Mouse (Mus musculus) cerebellum, adult 2 months (tissue): ENCODE data around the gene Tnfsf13.

Experiments
- CTCF ChIP-seq: fragments of 200-500 bp; IDR thresholded peaks from 2 replicates; pipeline ENCODE4 v1.5.1; 2011; ENCODE audit warnings: low read depth, mild to moderate bottlenecking, control low read depth, low read length, moderate library complexity, borderline replicate concordance; ENCODE audit not compliant: insufficient read depth
- POLR2A ChIP-seq: fragments of 200-500 bp; IDR thresholded peaks from 2 replicates; pipeline ENCODE4 v1.6.1; 2011; ENCODE audit warnings: low read length, control low read depth, borderline replicate concordance; ENCODE audit not compliant: insufficient read depth

GRCm38 (mm10) chr11:69697396-69697795, 11.8 kb upstream of the Tnfsf13 start:
- TF ChIP-seq CTCF: no peak
- no peak for TF ChIP-seq POLR2A
